Mouse (Mus musculus) left cerebral cortex, adult 2 months (tissue): ENCODE data around the gene Rab44. TPM values are rescaled to one million over a fixed set of nuclear protein-coding genes. Genes with fewer than 3 reads are reported as not detected.

Experiments
- DNase-seq, 2 experiments: peaks; one replicate each; pipeline ENCODE4 v3.0.0; 2021 to 2022; ENCODE audit warnings: low spot score in 2 of 2, mixed read lengths in 1 of 2; ENCODE audit errors: extremely low spot score in 1 of 2
- H3K27ac ChIP-seq: fragments of 200-600 bp; 2 replicates; pipeline ENCODE4 v1.8.1; 2022
- H3K4me3 ChIP-seq: fragments of 200-600 bp; 2 replicates; pipeline ENCODE4 v1.8.1; 2022
- CTCF ChIP-seq: fragments of 200-600 bp; IDR thresholded peaks from 2 replicates; pipeline ENCODE4 v1.8.1; 2022; ENCODE audit warnings: antibody characterized with exemption, mild to moderate bottlenecking, moderate library complexity
- intact Hi-C: fragments of 180-260 bp; cut with DNase I; formaldehyde crosslinking; loops from one replicate; pipeline ENCODE4 v1.15.1; 2025
- total RNA-seq, 2 experiments: library from RNA; stranded (reverse); gene quantifications; 2 replicates each; pipeline ENCODE4 v1.2.3; 2021

The Rab44 gene
- total RNA-seq, 2 experiments from 2014 or later: 0.32 TPM; not detected in 1

- intact Hi-C loops: loop anchor here (10.0 kb wide), 1 partner anchor 263 kb away; no protein-coding TSS in a partner anchor
- Histone ChIP-seq H3K27ac (no peak overlapping the region), H3K4me3 (no peak overlapping the region)
- no peak for TF ChIP-seq CTCF
- DNase-seq: no peak
These were observed 2.6 kb upstream of the Rab44 start for GRCm38 (mm10) chr17:29111332-29111731.

GRCm38 (mm10) chr17:29116023-29116422, 2.1 kb downstream of the Rab44 start:
- no peak overlapping the region for H3K27ac ChIP-seq
- no peak for TF ChIP-seq CTCF
- DNase-seq: no peak
- intact Hi-C loops: loop anchor here (10.0 kb wide), 1 partner anchor 259 kb away; no protein-coding TSS in a partner anchor
- no peak overlapping the region for H3K4me3 ChIP-seq

GRCm38 (mm10) chr17:29117006-29117648, 3.2 kb downstream of the Rab44 start:
- no peak overlapping the region for H3K27ac ChIP-seq
- intact Hi-C loops: loop anchor here (10.0 kb wide), 1 partner anchor 258 kb away; no protein-coding TSS in a partner anchor
- no peak for DNase-seq
- no peak for TF ChIP-seq CTCF
- H3K4me3 ChIP-seq: no peak overlapping the region

- H3K27ac ChIP-seq: no peak overlapping the region
- no peak for TF ChIP-seq CTCF
- no peak overlapping the region for H3K4me3 ChIP-seq
- DNase-seq: no peak
- intact Hi-C loops: loop anchor here (10.0 kb wide), 1 partner anchor 257 kb away; no protein-coding TSS in a partner anchor
These were observed 4.1 kb downstream of the Rab44 start for GRCm38 (mm10) chr17:29118057-29118456.

- intact Hi-C loops: no loop called here
- DNase-seq: no peak
- TF ChIP-seq CTCF: no peak
- H3K4me3 ChIP-seq: no peak overlapping the region
- no peak overlapping the region for H3K27ac ChIP-seq
These were observed 6.7 kb downstream of the Rab44 start for GRCm38 (mm10) chr17:29120666-29121065.

GRCm38 (mm10) chr17:29122817-29123216, 8.9 kb downstream of the Rab44 start:
- Histone ChIP-seq H3K4me3 (no peak overlapping the region), H3K27ac (no peak overlapping the region)
- intact Hi-C loops: no loop called here
- DNase-seq: no peak
- TF ChIP-seq CTCF: no peak

- intact Hi-C loops: no loop called here
- no peak for TF ChIP-seq CTCF
- DNase-seq: no peak
- Histone ChIP-seq H3K4me3 (no peak overlapping the region), H3K27ac (no peak overlapping the region)
These were observed 9.7 kb downstream of the Rab44 start for GRCm38 (mm10) chr17:29123578-29124174.

GRCm38 (mm10) chr17:29126561-29126960, 12.6 kb downstream of the Rab44 start:
- no peak overlapping the region for H3K27ac ChIP-seq
- no peak overlapping the region for H3K4me3 ChIP-seq
- DNase-seq: no peak
- no peak for TF ChIP-seq CTCF
- intact Hi-C loops: no loop called here

GRCm38 (mm10) chr17:29129341-29129740, 15.4 kb downstream of the Rab44 start:
- Histone ChIP-seq H3K27ac (no peak overlapping the region), H3K4me3 (no peak overlapping the region)
- no peak for DNase-seq
- intact Hi-C loops: no loop called here
- TF ChIP-seq CTCF: no peak

- intact Hi-C loops: no loop called here
- no peak for TF ChIP-seq CTCF
- no peak overlapping the region for H3K27ac ChIP-seq
- no peak for DNase-seq
- no peak overlapping the region for H3K4me3 ChIP-seq
These were observed 21.1 kb downstream of the Rab44 start for GRCm38 (mm10) chr17:29135066-29135465.

- no peak for DNase-seq
- TF ChIP-seq CTCF: no peak
- no peak overlapping the region for H3K4me3 ChIP-seq
- no peak overlapping the region for H3K27ac ChIP-seq
- intact Hi-C loops: no loop called here
These were observed 22.3 kb downstream of the Rab44 start for GRCm38 (mm10) chr17:29136236-29136635.

- no peak for TF ChIP-seq CTCF
- intact Hi-C loops: no loop called here
- Histone ChIP-seq H3K4me3 (no peak overlapping the region), H3K27ac (no peak overlapping the region)
- DNase-seq: no peak
These were observed 24.0 kb downstream of the Rab44 start for GRCm38 (mm10) chr17:29137906-29138305.

GRCm38 (mm10) chr17:29141577-29141976, 27.6 kb downstream of the Rab44 start:
- no peak for TF ChIP-seq CTCF
- intact Hi-C loops: no loop called here
- DNase-seq: no peak
- Histone ChIP-seq H3K4me3 (no peak overlapping the region), H3K27ac (no peak overlapping the region)
